Mouse (Mus musculus) spleen, postnatal 10 days (tissue): ENCODE results near the gene Mrpl57.

Source experiments
- DNase-seq, 2 experiments: peaks; one replicate each; pipeline ENCODE4 v3.0.0; 2021 to 2022; ENCODE audit warnings: low spot score in 2 of 2

The Mrpl57 gene

GRCm38 (mm10) chr14:57859520-57859919, 33.5 kb downstream of the Mrpl57 start:
- DNase-seq = no peak

- DNase-seq = no peak
These were observed 36.0 kb downstream of the Mrpl57 start for GRCm38 (mm10) chr14:57861987-57862412.

GRCm38 (mm10) chr14:57863129-57863528, 37.1 kb downstream of the Mrpl57 start:
- DNase-seq = no peak

GRCm38 (mm10) chr14:57865256-57865655, 39.2 kb downstream of the Mrpl57 start:
- no peak for DNase-seq

GRCm38 (mm10) chr14:57866676-57867276, 40.7 kb downstream of the Mrpl57 start:
- no peak for DNase-seq

GRCm38 (mm10) chr14:57877921-57878320, 51.9 kb downstream of the Mrpl57 start:
- DNase-seq = no peak
